In genomic region chr2:153529931-153530766, GRCm38 (mm10) we compare ENCODE assay signal across 7 mouse cellular contexts. TPM values are rescaled to one million over a fixed set of nuclear protein-coding genes. Genes with fewer than 3 reads are reported as not detected.
DNase-seq lines count a peak whose midpoint lies in the region; ATAC-seq and TF ChIP-seq lines count a peak whose summit lies in the region.

Gene Nol4l (minus strand): TSS chr2:153529971.

- peak within 1 kb of the TSS; percentile 46 for H3K4me3 ChIP-seq in thymus, adult 2 months (ENCODE audit: control insufficient read depth, insufficient read depth, low read length)
- peak within 1 kb of the TSS; percentile 75 for H3K4me3 ChIP-seq in stomach, embryonic 16.5 days (replicated peaks; ENCODE audit: low read length)

- peaks cover 38% of the 10 kb centered on the region for H3K4me1 ChIP-seq in thymus, adult 2 months (replicated peaks; ENCODE audit: control insufficient read depth, insufficient read depth, low read length)
- H3K4me1 ChIP-seq in stomach, embryonic 16.5 days (ENCODE audit: control insufficient read depth, insufficient read depth, low read length) = peaks cover 28% of the 10 kb centered on the region

- H3K4me2 ChIP-seq in stomach, embryonic 16.5 days (ENCODE audit: low read depth, low read length) = peak within 1 kb of the TSS; percentile 100

- TF ChIP-seq POLR2A in thymus, adult 2 months (IDR thresholded peaks at IDR 0.05; ENCODE audit: control insufficient read depth, extremely low read depth, insufficient read depth, low read length, poor library complexity) = no peak

- no peaks in the 10 kb centered on the region for H3K9me3 ChIP-seq in stomach, embryonic 16.5 days (replicated peaks; ENCODE audit: control insufficient read depth, low read length)

- 3% methylated on average over 74 of the region's 86 CpGs for WGBS in thymus, adult 2 months
- WGBS in stomach, embryonic 16.5 days = 4% methylated on average over 42 of the region's 86 CpGs

- no peak for ATAC-seq in stomach, embryonic 16.5 days (ENCODE audit: insufficient read depth, low FRiP score)

- peak; percentile 20 for DNase-seq in thymus, adult 2 months
- DNase-seq in thymus, postnatal 25 days = no peak
- DNase-seq in cerebellum, adult 11-12 months = peak; percentile 73
- DNase-seq in gastrocnemius, postnatal 25 days = peak; percentile 28
- peak; percentile 20 to 51 for DNase-seq in layer of hippocampus, postnatal 10 days (ENCODE audit: low spot score in 2 of 2)
- peak; percentile 13 for DNase-seq in lung, postnatal 36 days

- H3K27me3 ChIP-seq in thymus, adult 2 months (ENCODE audit: control insufficient read depth, insufficient read depth, low read length) = peaks cover 24% of the 10 kb centered on the region
- peaks cover 12% of the 10 kb centered on the region; the same call in 1 of the 2 replicates for H3K27me3 ChIP-seq in stomach, embryonic 16.5 days (ENCODE audit: control insufficient read depth, insufficient read depth, low read length)

- H3K9ac ChIP-seq in stomach, embryonic 16.5 days (ENCODE audit: low read length) = peak within 1 kb of the TSS; percentile 76

- TF ChIP-seq CTCF in thymus, adult 2 months (IDR thresholded peaks at IDR 0.05; ENCODE audit: borderline replicate concordance, control insufficient read depth, extremely low read depth, insufficient read depth, low read length, poor library complexity) = no peak

- H3K36me3 ChIP-seq in thymus, adult 2 months (ENCODE audit: control insufficient read depth, insufficient read depth, low read length) = no peaks in the 10 kb centered on the region
- no peaks in the 10 kb centered on the region for H3K36me3 ChIP-seq in stomach, embryonic 16.5 days (ENCODE audit: control insufficient read depth, insufficient read depth, low read length)

- H3K27ac ChIP-seq in thymus, adult 2 months (ENCODE audit: control insufficient read depth, insufficient read depth, low read length) = no peak within 1 kb of the TSS
- H3K27ac ChIP-seq in stomach, embryonic 16.5 days (ENCODE audit: low read length) = peak within 1 kb of the TSS; percentile 66

RNA-seq across cellular contexts. Expression of gene Nol4l, which starts in this region (rescaled TPM):
- polyA plus RNA-seq in thymus, adult 2 months (2012; rRNA removed) = 4.2 and 4.4 TPM in 2 replicates
- total RNA-seq in gastrocnemius, postnatal 25 days (2021) = 1 to 10 TPM; 1.4 to 1.6 TPM
- 10 to 100 TPM; 65.4 to 66.8 TPM for total RNA-seq in layer of hippocampus, postnatal 10 days (2021)
- 11.3 and 11.5 TPM in 2 replicates for polyA plus RNA-seq in stomach, embryonic 16.5 days (2015; fragmentation: Nextera tagmentation; extraction: Ambion mirVana)

Comparison
In these comparisons a context has a peak if more than half of its experiments do, and no peak if none do; other contexts are left out.
1. RNA of gene Nol4l (total RNA-seq): 65.4 to 66.8 TPM in layer of hippocampus, postnatal 10 days; 1.4 to 1.6 TPM in gastrocnemius, postnatal 25 days; every median in the first group is over 10 times any median in the second.